Mouse (Mus musculus) bone marrow, adult 2 months (tissue): ENCODE results near the gene Tnfrsf1a.

Experiments
- CTCF ChIP-seq: fragments of 200-500 bp; IDR thresholded peaks from 2 replicates; pipeline ENCODE4 v1.5.1; 2011; ENCODE audit warnings: low read length, control low read depth; ENCODE audit not compliant: control insufficient read depth, insufficient read depth
- POLR2A ChIP-seq: fragments of 200-500 bp; IDR thresholded peaks from 2 replicates; pipeline ENCODE4 v1.6.1; 2011; ENCODE audit warnings: low read depth, mild to moderate bottlenecking, control low read depth, low read length, borderline replicate concordance; ENCODE audit not compliant: control insufficient read depth

- TF ChIP-seq CTCF (no peak), POLR2A (no peak)
Measured at GRCm38 (mm10) chr6:125342198-125342597, 7.0 kb upstream of the Tnfrsf1a start.
